Mouse (Mus musculus): ENCODE data around the gene Nodal.

- TF ChIP-seq MYOD1 (IDR thresholded peaks at IDR 0.05; ENCODE audit: control insufficient read depth, insufficient read length, low read depth) (no peak), CTCF (IDR thresholded peaks at IDR 0.05; ENCODE audit: control insufficient read depth, insufficient read depth, insufficient read length) (peak; percentile 46), MAX (IDR thresholded peaks at IDR 0.05) (no peak), USF1 (IDR thresholded peaks at IDR 0.05; ENCODE audit: low read depth) (no peak), CEBPB (IDR thresholded peaks at IDR 0.05; ENCODE audit: low read depth) (no peak)
These were observed 49.1 kb downstream of the Nodal start for GRCm38 (mm10) chr10:61466873-61467272.

Measured in C2C12 (cell line).